24 mouse cellular contexts compared by ENCODE assay signal in the genomic region with DNA sequence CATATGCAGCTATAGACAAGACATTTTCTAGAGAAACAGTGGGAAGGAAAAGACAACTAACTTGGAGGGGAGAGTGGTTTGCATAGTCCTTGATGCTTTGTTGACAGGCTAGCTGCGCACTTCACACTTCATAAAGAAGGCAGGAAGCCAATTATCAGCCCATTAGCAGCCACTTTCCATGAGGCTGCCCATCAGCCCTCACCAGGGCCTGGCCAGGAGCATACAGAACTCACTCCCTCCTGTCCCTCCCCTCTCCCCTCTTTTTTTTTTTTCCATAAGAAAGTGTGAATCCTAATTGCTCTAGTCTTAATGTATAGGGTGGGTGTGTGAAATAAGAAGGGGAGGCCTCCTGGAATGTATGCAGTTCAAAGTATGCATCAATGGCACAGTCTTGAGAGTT.
"Had no signal": no experiment of that assay in that cellular context is flagged by ENCODE, and none has a peak within 500 bp of the region (broad histone marks: within the 10 kb centered on the region; RNA-seq: fewer than 3 reads in every experiment).

No protein-coding gene starts in this region.

- H3K27ac ChIP-seq: gastrocnemius, adult 2 months; hindbrain, embryonic 10.5 days; hindbrain, embryonic 12.5 days; hindbrain, embryonic 14.5 days; intestine, embryonic 15.5 days; limb, embryonic 10.5 days; limb, embryonic 12.5 days had no signal

- H3K9ac ChIP-seq: forebrain, postnatal 0 days; hindbrain, embryonic 12.5 days; hindbrain, embryonic 14.5 days; intestine, embryonic 15.5 days; limb, embryonic 12.5 days had no signal

- DNase-seq: forebrain, postnatal 0 days; gastrocnemius, adult 2 months; gastrocnemius, postnatal 10 days; gastrocnemius, postnatal 25 days; heart, adult 18-20 months; heart, postnatal 10 days; heart, postnatal 4 days; kidney, adult 18-20 months; kidney, adult 8-10 months; kidney, postnatal 10 days; kidney, postnatal 25 days; kidney, postnatal 4 days had no signal

- H3K36me3 ChIP-seq: hindbrain, embryonic 10.5 days; intestine, embryonic 15.5 days; limb, embryonic 10.5 days; limb, embryonic 12.5 days had no signal

- H3K4me1 ChIP-seq: hindbrain, embryonic 10.5 days; hindbrain, embryonic 12.5 days; intestine, embryonic 15.5 days; limb, embryonic 10.5 days; limb, embryonic 12.5 days had no signal

- H3K9me3 ChIP-seq: hindbrain, embryonic 10.5 days; hindbrain, embryonic 12.5 days; intestine, embryonic 15.5 days; limb, embryonic 10.5 days; limb, embryonic 12.5 days had no signal

- H3K4me3 ChIP-seq: gastrocnemius, adult 2 months; hindbrain, embryonic 10.5 days; hindbrain, embryonic 12.5 days; intestine, embryonic 15.5 days; layer of hippocampus, adult 2 months; left cerebral cortex, adult 2 months; limb, embryonic 10.5 days; limb, embryonic 12.5 days had no signal

- H3K27me3 ChIP-seq: hindbrain, embryonic 12.5 days; intestine, embryonic 15.5 days had no signal

- ATAC-seq: hindbrain, embryonic 16.5 days; inflammation-experienced regulatory T-cells, adult 6 months; intestine, embryonic 15.5 days; intestine, postnatal 0 days had no signal

- H3K4me2 ChIP-seq: heart, embryonic 11.5 days; hindbrain, embryonic 12.5 days; hindbrain, embryonic 14.5 days; intestine, embryonic 15.5 days; limb, embryonic 12.5 days had no signal
